Mouse (Mus musculus): ENCODE results near the gene Spag9.

- TF ChIP-seq CTCF (conservative IDR thresholded peaks at IDR 0.05; ENCODE audit: insufficient read depth, insufficient read length, low read depth, low read length), result no peak
- TF ChIP-seq POLR2A (IDR thresholded peaks at IDR 0.05; ENCODE audit: low read depth, low read length), result no peak
Measured at GRCm38 (mm10) chr11:94163005-94163767, 167.3 kb downstream of the Spag9 start.

Data from kidney, adult 2 months (tissue).